Mouse (Mus musculus) embryonic facial prominence, embryonic 11.5 days (tissue): ENCODE results near the gene Ceacam12. TPM values are rescaled to one million over a fixed set of nuclear protein-coding genes. Genes with fewer than 3 reads are reported as not detected.
"Not testable (repeated sequence)": the region's sequence is repeated elsewhere in the genome, so short reads cannot be mapped to it uniquely, and the experiment has no call there.

Source experiments
- ATAC-seq: fragments of 200-750 bp; cut with Nextera tagmentation; replicated peaks from 2 replicates; pipeline ENCODE4 v1.8.0; 2017; ENCODE audit warnings: low read depth; ENCODE audit not compliant: insufficient number of reproducible peaks, low FRiP score, low TSS enrichment
- DNase-seq: peaks from one replicate; pipeline ENCODE4 v3.0.0-alpha.2; 2015; ENCODE audit warnings: low spot score
- H3K27ac ChIP-seq: fragments of 300-500 bp; sonication (generic); replicated peaks from 2 replicates; pipeline ENCODE4 v1.5.1; 2014; ENCODE audit warnings: mild to moderate bottlenecking, low read depth, low read length, control low read depth
- H3K27me3 ChIP-seq: fragments of 300-500 bp; sonication (generic); 2 replicates; pipeline ENCODE4 v1.6.1; 2014; ENCODE audit warnings: mild to moderate bottlenecking, low read length, moderate library complexity, mixed read lengths; ENCODE audit not compliant: control insufficient read depth, insufficient read depth
- H3K36me3 ChIP-seq: fragments of 300-500 bp; sonication (generic); replicated peaks from 2 replicates; pipeline ENCODE4 v1.6.1; 2014; ENCODE audit warnings: low read depth, mild to moderate bottlenecking, low read length, moderate library complexity, mixed read lengths; ENCODE audit not compliant: control insufficient read depth, insufficient read depth
- H3K4me1 ChIP-seq: fragments of 300-500 bp; sonication (generic); 2 replicates; pipeline ENCODE4 v1.6.1; 2014; ENCODE audit warnings: low read length, mixed read lengths; ENCODE audit not compliant: control insufficient read depth, insufficient read depth
- H3K4me2 ChIP-seq: fragments of 300-500 bp; sonication (generic); 2 replicates; pipeline ENCODE4 v1.6.1; 2014; ENCODE audit warnings: low read depth, mild to moderate bottlenecking, control low read depth, low read length, moderate library complexity
- H3K4me3 ChIP-seq: fragments of 300-500 bp; sonication (generic); 2 replicates; pipeline ENCODE4 v1.5.1; 2014; ENCODE audit warnings: low read depth, low read length, control low read depth
- H3K9ac ChIP-seq: fragments of 300-500 bp; sonication (generic); replicated peaks from 2 replicates; pipeline ENCODE4 v1.6.1; 2014; ENCODE audit warnings: mild to moderate bottlenecking, control low read depth, low read length
- H3K9me3 ChIP-seq: fragments of 300-500 bp; sonication (generic); replicated peaks from 2 replicates; pipeline ENCODE4 v1.6.1; 2016; ENCODE audit warnings: mild to moderate bottlenecking, low read length, inconsistent platforms, mixed read lengths; ENCODE audit not compliant: control insufficient read depth
- WGBS: fragments of 180-500 bp; shearing (Covaris S2); extraction: QIAGEN DNeasy Blood & Tissue Kit; methylation state at CpG from one replicate; pipeline ENCODE4 v1.1.7; 2014; 5-methylcytosine and 5-hydroxymethylcytosine counted together
- microRNA-seq: library from miRNA; unstranded; fragments of <30 nt; microRNA quantifications from one replicate; pipeline ENCODE4, GENCODE M21; 2016; ENCODE audit warnings: borderline number of aligned reads
- polyA plus RNA-seq: library from polyadenylated mRNA; unstranded; fragments of >200 nt; fragmentation: Nextera tagmentation; extraction: Ambion mirVana; gene quantifications from 2 replicates; pipeline ENCODE4 v1.2.1, GENCODE M21; 2014

Gene Ceacam12
- polyA plus RNA-seq, result not detected in 2 replicates

- no peak within 1 kb of the TSS for H3K4me3 ChIP-seq
- H3K27me3 ChIP-seq, result no peaks in the 10 kb centered on the region
- no peaks in the 10 kb centered on the region for H3K36me3 ChIP-seq
- H3K4me1 ChIP-seq, result no peaks in the 10 kb centered on the region
- ATAC-seq (no peak), DNase-seq (no peak)
- H3K9ac ChIP-seq, result no peak within 1 kb of the TSS
- WGBS, result 67% methylated on average over 1 of the region's 1 CpGs
- H3K9me3 ChIP-seq, result peaks cover 3% of the 10 kb centered on the region; the same call in 1 of the 2 replicates
- H3K4me2 ChIP-seq, result no peak within 1 kb of the TSS
- no peak within 1 kb of the TSS for H3K27ac ChIP-seq
These were observed at the start of gene Ceacam12 for GRCm38 (mm10) chr7:18065629-18066028. Gene Ceacam12 (plus strand): TSS chr7:18065929.

GRCm38 (mm10) chr7:18073821-18074220 lies 8.1 kb downstream of the Ceacam12 start:
- not testable (repeated sequence) for ATAC-seq, H3K9ac ChIP-seq, H3K9me3 ChIP-seq, H3K4me1 ChIP-seq, H3K36me3 ChIP-seq, H3K27ac ChIP-seq, H3K4me3 ChIP-seq, H3K4me2 ChIP-seq, H3K27me3 ChIP-seq, DNase-seq
- 79% methylated on average over 1 of the region's 1 CpGs for WGBS

- no peak for DNase-seq
- no peak overlapping the region for H3K27ac ChIP-seq
- 49% methylated on average over 2 of the region's 2 CpGs for WGBS
- H3K9ac ChIP-seq, result no peak overlapping the region
- H3K27me3 ChIP-seq, result no peaks in the 10 kb centered on the region
- no peak for ATAC-seq
- H3K4me3 ChIP-seq, result no peak overlapping the region
- no peaks in the 10 kb centered on the region for H3K4me1 ChIP-seq
- no peak overlapping the region for H3K4me2 ChIP-seq
- H3K9me3 ChIP-seq, result no peaks in the 10 kb centered on the region
- H3K36me3 ChIP-seq, result no peaks in the 10 kb centered on the region
These were observed 35.1 kb downstream of the Ceacam12 start for GRCm38 (mm10) chr7:18100785-18101184.

Small RNAs within 50 kb of the gene (microRNA-seq; reads per million reads assigned to microRNA genes)
- not detected for gene Gm22414

Other genes with a start within 250 kb of the Ceacam12 start
- gene Gm5155, start 194.2 kb upstream of the Ceacam12 start, polyA plus RNA-seq, result not detected in 2 replicates
- not detected in 2 replicates for gene Ceacam11, start 93.8 kb upstream of the Ceacam12 start, polyA plus RNA-seq
- gene Ceacam13, start 56.0 kb upstream of the Ceacam12 start, polyA plus RNA-seq, result not detected in 2 replicates
- not detected in 2 replicates for gene Igfl3, start 110.6 kb downstream of the Ceacam12 start, polyA plus RNA-seq
- gene Mill1, start 179.4 kb downstream of the Ceacam12 start, polyA plus RNA-seq, result not detected in 2 replicates